Mouse (Mus musculus): ENCODE measurements at regions not wholly inside any gene's neighbourhood (a gene's known extent, or its start where the extent isn't known, plus 50 kb on each side); places are given as distances from the start of the nearest gene placed in this dataset.

- intact Hi-C loops (cut with DNase I), result no loop called here
- no peak for DNase-seq
These were observed 233.4 kb upstream of the Stt3b start for GRCm38 (mm10) chr9:115543665-115544064.

- no peak for DNase-seq
- intact Hi-C loops (cut with DNase I), result no loop called here
These were observed 235.0 kb upstream of the Stt3b start for GRCm38 (mm10) chr9:115545178-115545577.

GRCm38 (mm10) chr9:115545792-115546191 lies 235.6 kb upstream of the Stt3b start:
- DNase-seq, result no peak
- intact Hi-C loops (cut with DNase I), result no loop called here

GRCm38 (mm10) chr9:115547625-115548325 lies 237.6 kb upstream of the Stt3b start:
- intact Hi-C loops (cut with DNase I), result no loop called here
- DNase-seq, result no peak

GRCm38 (mm10) chr9:115548722-115549349 lies 238.6 kb upstream of the Stt3b start:
- no peak for DNase-seq
- intact Hi-C loops (cut with DNase I), result no loop called here

GRCm38 (mm10) chr9:115551080-115551479 lies 240.9 kb upstream of the Stt3b start:
- no peak for DNase-seq
- intact Hi-C loops (cut with DNase I), result no loop called here

GRCm38 (mm10) chr9:115551501-115551900 lies 241.3 kb upstream of the Stt3b start:
- intact Hi-C loops (cut with DNase I), result no loop called here

GRCm38 (mm10) chr9:115558131-115558530 lies 247.9 kb upstream of the Stt3b start:
- intact Hi-C loops (cut with DNase I), result no loop called here
- DNase-seq, result no peak

More at GRCm38 (mm10) chr9:115551501-115551900, 241.3 kb upstream of the Stt3b start:
- no peak for DNase-seq

GRCm38 (mm10) chr9:115559521-115559920 lies 249.3 kb upstream of the Stt3b start:
- no peak for DNase-seq
- intact Hi-C loops (cut with DNase I), result no loop called here

- intact Hi-C loops (cut with DNase I), result no loop called here
- DNase-seq, result no peak
These were observed 251.0 kb upstream of the Stt3b start for GRCm38 (mm10) chr9:115561207-115561606.

- DNase-seq, result no peak
- intact Hi-C loops (cut with DNase I), result no loop called here
These were observed 252.6 kb upstream of the Stt3b start for GRCm38 (mm10) chr9:115562783-115563182.

GRCm38 (mm10) chr9:115564366-115564765 lies 254.1 kb upstream of the Stt3b start:
- DNase-seq, result no peak

GRCm38 (mm10) chr9:115568693-115569334 lies 258.6 kb upstream of the Stt3b start:
- DNase-seq, result no peak
- intact Hi-C loops (cut with DNase I), result no loop called here

More at GRCm38 (mm10) chr9:115564366-115564765, 254.1 kb upstream of the Stt3b start:
- intact Hi-C loops (cut with DNase I), result no loop called here

GRCm38 (mm10) chr9:115570998-115571397 lies 260.8 kb upstream of the Stt3b start:
- intact Hi-C loops (cut with DNase I), result no loop called here
- no peak for DNase-seq

- DNase-seq, result no peak
- intact Hi-C loops (cut with DNase I), result no loop called here
These were observed 270.9 kb upstream of the Stt3b start for GRCm38 (mm10) chr9:115581116-115581515.

GRCm38 (mm10) chr9:115583548-115583947 lies 273.3 kb upstream of the Stt3b start:
- DNase-seq, result no peak
- intact Hi-C loops (cut with DNase I), result no loop called here

GRCm38 (mm10) chr9:115584874-115585273 lies 274.7 kb upstream of the Stt3b start:
- DNase-seq, result no peak
- intact Hi-C loops (cut with DNase I), result no loop called here

- DNase-seq, result no peak
- intact Hi-C loops (cut with DNase I), result no loop called here
These were observed 282.2 kb upstream of the Stt3b start for GRCm38 (mm10) chr9:115592466-115592865.

GRCm38 (mm10) chr9:115600228-115600627 lies 290.0 kb upstream of the Stt3b start:
- DNase-seq, result no peak
- intact Hi-C loops (cut with DNase I), result no loop called here

- DNase-seq, result no peak
- intact Hi-C loops (cut with DNase I), result no loop called here
These were observed 290.6 kb upstream of the Stt3b start for GRCm38 (mm10) chr9:115600826-115601225.

GRCm38 (mm10) chr9:115602772-115603171 lies 292.6 kb upstream of the Stt3b start:
- no peak for DNase-seq
- intact Hi-C loops (cut with DNase I), result no loop called here

- DNase-seq, result no peak
- intact Hi-C loops (cut with DNase I), result no loop called here
These were observed 294.2 kb upstream of the Stt3b start for GRCm38 (mm10) chr9:115604450-115604849.

All from gastrocnemius, postnatal 36 days (tissue).